Mouse (Mus musculus) testis, postnatal 10 days (tissue): ENCODE measurements at regions not wholly inside any gene's neighbourhood (a gene's known extent, or its start where the extent isn't known, plus 50 kb on each side); places are given as distances from the start of the nearest gene placed in this dataset.

Experiments used
- DNase-seq: peaks from one replicate; pipeline ENCODE4 v3.0.0; 2021; ENCODE audit warnings: low spot score

- no peak for DNase-seq
These were observed 164.2 kb upstream of the Phyhipl start for GRCm38 (mm10) chr10:70819951-70820350.

- DNase-seq = no peak
These were observed 158.8 kb upstream of the Phyhipl start for GRCm38 (mm10) chr10:70814354-70815131.

GRCm38 (mm10) chr10:70809411-70809810 is 153.6 kb upstream of the Phyhipl start:
- DNase-seq = no peak

- no peak for DNase-seq
These were observed 151.1 kb upstream of the Phyhipl start for GRCm38 (mm10) chr10:70806786-70807385.

GRCm38 (mm10) chr10:70800736-70801306 is 145.1 kb upstream of the Phyhipl start:
- peak; percentile 46 for DNase-seq

GRCm38 (mm10) chr10:70799906-70800305 is 144.1 kb upstream of the Phyhipl start:
- no peak for DNase-seq

GRCm38 (mm10) chr10:70799191-70799742 is 143.5 kb upstream of the Phyhipl start:
- peak; percentile 46 for DNase-seq

GRCm38 (mm10) chr10:70788814-70789452 is 133.2 kb upstream of the Phyhipl start:
- DNase-seq = no peak

GRCm38 (mm10) chr10:70781036-70781435 is 125.3 kb upstream of the Phyhipl start:
- peak; percentile 16 for DNase-seq

- no peak for DNase-seq
These were observed 122.8 kb upstream of the Phyhipl start for GRCm38 (mm10) chr10:70778596-70778995.

- DNase-seq = no peak
These were observed 118.8 kb upstream of the Phyhipl start for GRCm38 (mm10) chr10:70774571-70774970.

- no peak for DNase-seq
These were observed 118.4 kb upstream of the Phyhipl start for GRCm38 (mm10) chr10:70774159-70774558.

GRCm38 (mm10) chr10:70767461-70767860 is 111.7 kb upstream of the Phyhipl start:
- no peak for DNase-seq

- DNase-seq = no peak
These were observed 111.1 kb upstream of the Phyhipl start for GRCm38 (mm10) chr10:70766869-70767268.

GRCm38 (mm10) chr10:70766450-70766849 is 110.7 kb upstream of the Phyhipl start:
- no peak for DNase-seq

GRCm38 (mm10) chr10:70763206-70763605 is 107.4 kb upstream of the Phyhipl start:
- DNase-seq = no peak

GRCm38 (mm10) chr10:70759686-70760085 is 103.9 kb upstream of the Phyhipl start:
- DNase-seq = no peak

- no peak for DNase-seq
These were observed 96.0 kb upstream of the Phyhipl start for GRCm38 (mm10) chr10:70751771-70752170.

- DNase-seq = no peak
These were observed 94.8 kb upstream of the Phyhipl start for GRCm38 (mm10) chr10:70750356-70751145.

- DNase-seq = no peak
These were observed 90.8 kb upstream of the Phyhipl start for GRCm38 (mm10) chr10:70746612-70747011.

- no peak for DNase-seq
These were observed 86.1 kb upstream of the Phyhipl start for GRCm38 (mm10) chr10:70741909-70742308.

- peak; percentile 48 for DNase-seq
These were observed 84.3 kb upstream of the Phyhipl start for GRCm38 (mm10) chr10:70740095-70740494.
